Mouse (Mus musculus): ENCODE results near the gene Sec16b. TPM values are rescaled to one million over a fixed set of nuclear protein-coding genes. Genes with fewer than 3 reads are reported as not detected.

Sec16b gene
- polyA plus RNA-seq, 1 experiment from 2014 or later, result 2.1 TPM

DNA sequence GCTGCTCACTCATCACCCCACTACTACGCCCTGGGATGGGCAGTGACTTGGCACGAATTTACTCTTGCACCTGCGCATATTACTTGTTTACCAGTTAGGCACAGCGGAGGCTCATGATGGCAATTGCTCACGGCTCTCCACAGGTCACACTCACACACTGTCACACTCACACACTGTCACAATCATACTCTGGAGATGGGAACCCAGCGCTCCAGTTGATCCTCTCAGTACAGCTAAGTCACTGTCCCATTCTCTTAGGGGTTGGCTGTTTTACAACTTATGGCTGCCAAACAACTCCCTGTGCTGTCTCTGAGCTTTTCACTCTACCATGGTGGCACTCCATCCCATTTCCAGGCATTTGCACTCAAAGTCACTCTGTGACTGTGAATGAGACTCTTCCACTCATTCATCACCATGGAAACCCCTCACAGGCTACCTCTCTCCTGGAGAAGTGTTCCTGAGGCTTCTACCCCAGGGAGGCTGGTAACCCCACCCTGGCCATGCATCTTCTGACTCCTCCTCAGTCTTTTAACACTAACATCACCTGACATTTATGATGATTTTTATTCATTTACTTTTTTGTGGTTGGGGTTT, 5.1 kb upstream of the Sec16b start:
- no peaks in the 10 kb centered on the region for H3K9me3 ChIP-seq (ENCODE audit: control insufficient read depth, low read length)
- DNase-seq (ENCODE audit: low spot score) (no peak), ATAC-seq (ENCODE audit: insufficient read depth, low FRiP score, low TSS enrichment) (no peak)
- H3K36me3 ChIP-seq (ENCODE audit: control insufficient read depth, insufficient read depth, low read length), result no peaks in the 10 kb centered on the region
- H3K4me3 ChIP-seq (ENCODE audit: low read depth, low read length), result no peak overlapping the region
- H3K9ac ChIP-seq (ENCODE audit: low read length), result no peak overlapping the region
- no peak overlapping the region for H3K4me2 ChIP-seq (ENCODE audit: low read depth)
- WGBS, result 91% methylated on average over 6 of the region's 6 CpGs
- H3K27ac ChIP-seq (ENCODE audit: low read depth, low read length), result no peak overlapping the region
- no peaks in the 10 kb centered on the region for H3K4me1 ChIP-seq (ENCODE audit: control insufficient read depth, insufficient read depth, low read length)
- H3K27me3 ChIP-seq (ENCODE audit: control insufficient read depth, insufficient read depth, low read length), result no peaks in the 10 kb centered on the region

DNA sequence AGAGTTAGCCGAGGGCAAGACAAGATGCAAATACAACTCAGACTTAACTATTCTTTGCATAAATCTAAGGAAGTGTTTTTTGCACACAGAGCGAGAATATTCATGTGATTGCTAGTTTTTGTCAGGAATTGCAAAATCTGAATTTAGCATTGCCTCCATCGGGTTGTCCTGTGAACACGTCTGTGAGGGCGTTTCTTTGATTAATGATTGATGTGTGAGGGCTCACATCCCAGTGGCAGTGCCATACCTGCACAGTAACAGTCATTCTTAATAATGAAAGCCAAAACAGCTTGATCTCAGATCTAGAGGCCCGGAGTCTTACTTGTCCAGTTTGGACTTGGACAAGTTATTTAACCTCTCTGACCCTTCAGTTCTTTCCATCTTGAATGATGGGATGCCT, 3.5 kb upstream of the Sec16b start:
- Histone ChIP-seq H3K4me3 (ENCODE audit: low read depth, low read length) (no peak overlapping the region), H3K27ac (ENCODE audit: low read depth, low read length) (no peak overlapping the region), H3K4me1 (ENCODE audit: control insufficient read depth, insufficient read depth, low read length) (no peaks in the 10 kb centered on the region), H3K36me3 (ENCODE audit: control insufficient read depth, insufficient read depth, low read length) (no peaks in the 10 kb centered on the region), H3K4me2 (ENCODE audit: low read depth) (no peak overlapping the region), H3K9ac (ENCODE audit: low read length) (no peak overlapping the region), H3K27me3 (ENCODE audit: control insufficient read depth, insufficient read depth, low read length) (no peaks in the 10 kb centered on the region), H3K9me3 (ENCODE audit: control insufficient read depth, low read length) (no peaks in the 10 kb centered on the region)
- WGBS, result 76% methylated on average over 6 of the region's 6 CpGs
- DNase-seq (ENCODE audit: low spot score) (no peak), ATAC-seq (ENCODE audit: insufficient read depth, low FRiP score, low TSS enrichment) (no peak)

DNA sequence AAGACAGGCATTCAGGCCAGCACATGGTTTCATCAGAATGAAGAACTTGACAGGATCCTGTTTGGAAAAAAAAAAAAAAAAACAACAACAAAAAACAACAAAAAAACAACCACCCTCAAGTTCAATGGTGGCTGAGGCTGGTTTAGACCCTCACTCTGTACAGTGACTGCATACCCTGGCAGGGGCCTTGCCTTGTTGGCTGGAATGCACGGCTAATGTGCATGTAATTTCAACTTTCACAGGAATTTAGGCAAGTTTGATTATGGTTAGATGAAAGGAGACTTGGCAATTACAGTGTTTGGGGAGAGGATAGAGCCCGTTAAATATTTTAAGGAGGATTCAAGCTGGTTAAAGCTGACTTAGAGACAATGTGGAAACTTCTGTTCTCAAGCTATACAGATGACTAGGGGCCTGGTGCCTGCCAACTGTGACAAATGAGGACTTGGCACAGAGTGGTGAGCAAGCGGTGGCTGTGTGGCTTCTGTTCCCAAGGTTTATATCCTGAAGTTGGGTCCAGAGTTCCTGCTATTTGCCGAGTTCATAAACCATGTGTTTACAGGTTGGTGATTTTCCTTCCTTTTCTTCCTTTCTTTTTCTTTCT, 567 bp downstream of the Sec16b start:
- Histone ChIP-seq H3K4me3 (ENCODE audit: low read depth, low read length) (no peak overlapping the region), H3K36me3 (ENCODE audit: control insufficient read depth, insufficient read depth, low read length) (no peaks in the 10 kb centered on the region), H3K4me1 (ENCODE audit: control insufficient read depth, insufficient read depth, low read length) (no peaks in the 10 kb centered on the region), H3K9me3 (ENCODE audit: control insufficient read depth, low read length) (no peaks in the 10 kb centered on the region), H3K4me2 (ENCODE audit: low read depth) (no peak overlapping the region), H3K27ac (ENCODE audit: low read depth, low read length) (no peak overlapping the region), H3K27me3 (ENCODE audit: control insufficient read depth, insufficient read depth, low read length) (no peaks in the 10 kb centered on the region), H3K9ac (ENCODE audit: low read length) (no peak overlapping the region)
- 35% methylated on average over 4 of the region's 4 CpGs for WGBS
- no peak for DNase-seq (ENCODE audit: low spot score)
- ATAC-seq (ENCODE audit: insufficient read depth, low FRiP score, low TSS enrichment), result 0 out of 2 replicates have a peak, but pooled peaks have one; percentile 65

DNA sequence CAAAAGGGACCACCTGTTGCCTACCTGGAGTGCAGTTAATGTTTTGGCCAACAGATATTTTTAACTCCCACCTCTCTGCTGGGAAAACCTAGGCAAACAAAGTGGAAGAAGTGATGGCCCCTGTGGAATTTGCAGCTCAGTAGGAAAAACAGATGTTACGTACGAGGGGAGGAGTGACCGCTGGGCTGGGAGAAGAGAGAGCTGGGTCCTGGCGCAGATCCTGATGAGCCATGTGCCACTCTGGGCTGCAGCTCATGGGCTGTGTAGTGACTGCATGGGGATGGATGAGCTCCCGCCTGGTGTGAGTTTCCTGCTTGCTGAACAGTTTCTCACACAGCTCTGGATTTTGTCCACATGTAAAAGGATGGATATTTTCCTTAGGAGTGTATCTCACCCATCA, 1.3 kb downstream of the Sec16b start:
- no peaks in the 10 kb centered on the region for H3K9me3 ChIP-seq (ENCODE audit: control insufficient read depth, low read length)
- H3K4me2 ChIP-seq (ENCODE audit: low read depth), result no peak overlapping the region
- no peak for DNase-seq (ENCODE audit: low spot score)
- 44% methylated on average over 5 of the region's 5 CpGs for WGBS
- H3K27ac ChIP-seq (ENCODE audit: low read depth, low read length), result no peak overlapping the region
- no peaks in the 10 kb centered on the region for H3K4me1 ChIP-seq (ENCODE audit: control insufficient read depth, insufficient read depth, low read length)
- no peak overlapping the region for H3K9ac ChIP-seq (ENCODE audit: low read length)
- H3K36me3 ChIP-seq (ENCODE audit: control insufficient read depth, insufficient read depth, low read length), result no peaks in the 10 kb centered on the region
- ATAC-seq (ENCODE audit: insufficient read depth, low FRiP score, low TSS enrichment), result no peak
- H3K4me3 ChIP-seq (ENCODE audit: low read depth, low read length), result no peak overlapping the region
- H3K27me3 ChIP-seq (ENCODE audit: control insufficient read depth, insufficient read depth, low read length), result no peaks in the 10 kb centered on the region

DNA sequence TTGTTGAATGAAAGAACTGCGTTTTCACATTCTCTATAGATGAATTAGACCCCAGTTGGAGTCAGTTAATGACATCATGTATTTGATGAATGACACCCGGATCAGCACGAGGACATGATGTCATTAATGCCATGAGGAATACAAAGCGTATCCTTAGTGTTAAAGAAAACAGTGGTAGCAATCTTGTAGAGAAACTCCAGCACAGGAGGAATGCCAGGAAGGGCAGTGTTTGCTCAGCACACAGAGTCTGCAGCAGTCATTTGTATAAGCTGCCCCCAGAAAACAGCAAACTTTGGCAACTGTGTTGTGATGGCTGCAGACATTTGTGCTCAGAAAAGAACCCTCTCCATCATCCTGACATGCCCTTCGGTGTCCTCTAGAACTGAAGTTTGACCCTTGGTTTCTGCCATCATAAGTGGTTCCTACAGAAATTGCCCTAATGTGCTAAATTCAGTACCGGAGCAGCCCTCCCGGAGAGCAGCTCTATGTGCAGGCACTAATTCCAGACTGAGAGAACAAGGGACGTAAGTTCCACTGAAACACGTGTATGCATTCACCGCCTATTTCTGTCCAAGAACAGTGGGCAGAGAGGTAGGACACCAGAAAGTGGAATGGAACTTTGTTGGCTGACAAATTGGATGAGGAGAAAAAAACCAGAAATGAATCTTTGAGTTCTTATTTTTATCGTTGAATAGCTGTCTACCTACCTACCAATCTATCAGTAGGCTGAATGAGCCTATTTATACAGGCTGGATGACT, 6.3 kb downstream of the Sec16b start:
- Histone ChIP-seq H3K4me2 (ENCODE audit: low read depth) (no peak overlapping the region), H3K4me3 (ENCODE audit: low read depth, low read length) (no peak overlapping the region), H3K9ac (ENCODE audit: low read length) (no peak overlapping the region), H3K27me3 (ENCODE audit: control insufficient read depth, insufficient read depth, low read length) (no peaks in the 10 kb centered on the region), H3K4me1 (ENCODE audit: control insufficient read depth, insufficient read depth, low read length) (no peaks in the 10 kb centered on the region), H3K9me3 (ENCODE audit: control insufficient read depth, low read length) (no peaks in the 10 kb centered on the region), H3K36me3 (ENCODE audit: control insufficient read depth, insufficient read depth, low read length) (no peaks in the 10 kb centered on the region), H3K27ac (ENCODE audit: low read depth, low read length) (no peak overlapping the region)
- no peak for DNase-seq (ENCODE audit: low spot score)
- 68% methylated on average over 11 of the region's 11 CpGs for WGBS
- ATAC-seq (ENCODE audit: insufficient read depth, low FRiP score, low TSS enrichment), result no peak

DNA sequence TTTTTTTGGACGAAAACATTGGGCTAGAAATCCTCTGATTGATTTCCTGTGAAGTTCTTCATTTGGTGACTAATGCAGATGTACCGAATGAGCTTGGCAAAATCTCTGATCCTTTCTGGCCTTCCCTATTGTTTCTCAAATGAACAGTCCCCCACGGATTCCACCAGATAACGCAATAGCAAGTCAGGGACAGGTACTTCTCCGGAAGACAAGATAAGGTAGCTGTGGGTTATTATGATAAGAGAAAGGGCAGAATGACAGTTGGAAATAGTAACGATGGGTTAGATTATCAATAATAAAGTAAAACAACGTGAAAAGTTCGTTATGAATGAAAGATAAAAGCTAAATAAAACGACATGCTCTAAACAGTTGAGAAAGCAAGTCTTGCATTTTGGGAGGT, 7.0 kb downstream of the Sec16b start:
- H3K27me3 ChIP-seq (ENCODE audit: control insufficient read depth, insufficient read depth, low read length), result no peaks in the 10 kb centered on the region
- H3K4me1 ChIP-seq (ENCODE audit: control insufficient read depth, insufficient read depth, low read length), result no peaks in the 10 kb centered on the region
- H3K36me3 ChIP-seq (ENCODE audit: control insufficient read depth, insufficient read depth, low read length), result no peaks in the 10 kb centered on the region
- DNase-seq (ENCODE audit: low spot score) (no peak), ATAC-seq (ENCODE audit: insufficient read depth, low FRiP score, low TSS enrichment) (no peak)
- H3K9ac ChIP-seq (ENCODE audit: low read length), result no peak overlapping the region
- no peak overlapping the region for H3K27ac ChIP-seq (ENCODE audit: low read depth, low read length)
- H3K9me3 ChIP-seq (ENCODE audit: control insufficient read depth, low read length), result no peaks in the 10 kb centered on the region
- H3K4me2 ChIP-seq (ENCODE audit: low read depth), result no peak overlapping the region
- WGBS, result 85% methylated on average over 9 of the region's 9 CpGs
- H3K4me3 ChIP-seq (ENCODE audit: low read depth, low read length), result no peak overlapping the region

DNA sequence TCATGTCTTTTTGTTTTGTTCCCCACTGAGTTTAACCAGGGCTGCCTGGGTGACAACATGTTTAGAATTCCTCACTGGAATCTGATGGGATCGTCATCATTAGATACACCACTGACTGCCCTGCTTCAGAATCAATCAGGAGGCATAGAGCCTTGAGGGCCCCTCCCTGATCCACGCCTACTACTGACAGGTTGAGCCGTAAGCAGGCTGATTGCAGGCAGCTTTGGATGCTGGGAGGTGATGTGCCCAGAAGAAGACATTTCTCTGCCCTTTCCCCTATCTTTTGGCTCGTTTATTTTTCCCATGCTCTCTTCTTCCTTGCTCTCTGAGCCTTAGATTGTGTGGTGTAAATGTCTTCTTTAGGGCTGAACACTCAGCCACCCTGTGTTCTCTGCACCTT, 7.8 kb downstream of the Sec16b start:
- H3K9ac ChIP-seq (ENCODE audit: low read length), result no peak overlapping the region
- no peaks in the 10 kb centered on the region for H3K36me3 ChIP-seq (ENCODE audit: control insufficient read depth, insufficient read depth, low read length)
- no peak overlapping the region for H3K4me2 ChIP-seq (ENCODE audit: low read depth)
- no peak for DNase-seq (ENCODE audit: low spot score)
- ATAC-seq (ENCODE audit: insufficient read depth, low FRiP score, low TSS enrichment), result no peak
- no peak overlapping the region for H3K4me3 ChIP-seq (ENCODE audit: low read depth, low read length)
- H3K27ac ChIP-seq (ENCODE audit: low read depth, low read length), result no peak overlapping the region
- H3K9me3 ChIP-seq (ENCODE audit: control insufficient read depth, low read length), result no peaks in the 10 kb centered on the region
- WGBS, result 74% methylated on average over 4 of the region's 4 CpGs
- H3K27me3 ChIP-seq (ENCODE audit: control insufficient read depth, insufficient read depth, low read length), result no peaks in the 10 kb centered on the region
- no peaks in the 10 kb centered on the region for H3K4me1 ChIP-seq (ENCODE audit: control insufficient read depth, insufficient read depth, low read length)

DNA sequence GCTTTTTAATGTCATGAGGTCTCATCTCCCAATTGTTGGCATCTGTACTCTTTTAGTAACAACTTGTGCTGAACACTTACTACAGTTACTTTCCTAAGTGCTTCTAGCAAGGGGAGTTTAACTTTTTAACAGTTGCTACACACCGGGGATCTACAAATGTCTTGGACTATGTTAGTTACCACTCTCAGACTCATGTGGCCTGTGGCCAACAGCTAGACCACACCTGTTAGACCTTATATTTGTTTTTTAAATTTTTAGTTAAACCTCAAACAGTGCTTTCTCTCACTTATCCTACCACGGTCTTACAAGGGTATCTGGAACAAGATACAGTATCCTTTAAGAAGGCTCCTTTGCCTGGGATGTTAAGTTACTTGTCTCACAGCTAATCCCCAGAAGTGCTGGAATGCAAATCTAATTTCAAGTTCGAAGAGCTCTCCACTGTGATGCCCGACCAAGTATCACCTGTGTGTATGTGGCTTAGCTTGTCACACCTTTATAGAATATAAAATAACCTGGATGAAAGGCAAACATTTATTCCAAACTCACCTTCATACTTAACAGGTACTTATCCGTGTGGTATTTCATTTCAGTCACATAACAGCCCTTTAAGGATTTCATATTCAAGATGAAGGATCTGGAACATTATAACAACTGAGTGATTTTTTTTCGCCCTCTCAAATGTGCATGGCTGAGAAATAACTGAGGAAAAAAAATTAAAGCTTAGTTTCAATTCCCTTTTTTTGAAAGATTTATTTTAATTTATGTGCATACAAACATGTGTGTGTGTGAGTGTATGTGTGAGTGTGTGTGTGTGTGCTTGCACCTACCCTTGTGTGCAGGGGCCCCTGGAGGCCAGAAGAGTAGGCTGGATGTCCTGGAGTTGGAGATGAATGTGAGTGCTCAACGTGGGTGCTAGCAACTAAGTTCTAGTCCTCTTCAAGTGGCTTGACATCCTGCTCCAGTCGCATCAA, 10.6 kb downstream of the Sec16b start:
- Histone ChIP-seq H3K9me3 (ENCODE audit: control insufficient read depth, low read length) (no peaks in the 10 kb centered on the region), H3K36me3 (ENCODE audit: control insufficient read depth, insufficient read depth, low read length) (no peaks in the 10 kb centered on the region), H3K4me3 (ENCODE audit: low read depth, low read length) (no peak overlapping the region), H3K27me3 (ENCODE audit: control insufficient read depth, insufficient read depth, low read length) (no peaks in the 10 kb centered on the region), H3K9ac (ENCODE audit: low read length) (no peak overlapping the region), H3K27ac (ENCODE audit: low read depth, low read length) (no peak overlapping the region), H3K4me1 (ENCODE audit: control insufficient read depth, insufficient read depth, low read length) (no peaks in the 10 kb centered on the region), H3K4me2 (ENCODE audit: low read depth) (no peak overlapping the region)
- DNase-seq (ENCODE audit: low spot score) (no peak), ATAC-seq (ENCODE audit: insufficient read depth, low FRiP score, low TSS enrichment) (no peak)
- 86% methylated on average over 8 of the region's 8 CpGs for WGBS

Data from neural tube, embryonic 11.5 days (tissue).